Comparison of ENCODE assay signal across 8 mouse cellular contexts in genomic region chr11:93471573-93472179, GRCm38 (mm10).
DNase-seq lines count a peak whose midpoint lies in the region; ATAC-seq and TF ChIP-seq lines count a peak whose summit lies in the region.

No protein-coding gene starts in this region.

- intact Hi-C loops in left cerebral cortex, postnatal 10 days (cut with DNase I) = loop anchor here (2.0 to 10.0 kb wide), 2 partner anchors 327 to 343 kb away; no protein-coding TSS in a partner anchor

- H3K4me3 ChIP-seq in midbrain, embryonic 14.5 days (replicated peaks; ENCODE audit: low read depth, low read length) = no peak overlapping the region
- H3K4me3 ChIP-seq in stomach, postnatal 0 days (ENCODE audit: low read depth, low read length) = no peak overlapping the region

- no peaks in the 10 kb centered on the region for H3K27me3 ChIP-seq in midbrain, embryonic 14.5 days (ENCODE audit: control insufficient read depth, insufficient read depth, low read length)
- H3K27me3 ChIP-seq in stomach, postnatal 0 days (ENCODE audit: control insufficient read depth, insufficient read depth, low read length) = no peaks in the 10 kb centered on the region

- TF ChIP-seq CTCF in stomach, postnatal 0 days (IDR thresholded peaks at IDR 0.05; ENCODE audit: low read depth) = peak; percentile 88

- WGBS in midbrain, embryonic 14.5 days = 26% methylated on average over 10 of the region's 10 CpGs
- 42% methylated on average over 10 of the region's 10 CpGs for WGBS in stomach, postnatal 0 days

- TF ChIP-seq EP300 in stomach, postnatal 0 days (optimal IDR thresholded peaks at IDR 0.05) = no peak

- no peak for ATAC-seq in CD4-positive, CD25-positive, alpha-beta regulatory T cell, adult 4 months
- ATAC-seq in midbrain, embryonic 14.5 days (ENCODE audit: low FRiP score, low TSS enrichment) = peak; percentile 63
- ATAC-seq in stomach, postnatal 0 days (ENCODE audit: low FRiP score, low TSS enrichment) = no peak

- H3K36me3 ChIP-seq in midbrain, embryonic 14.5 days (ENCODE audit: control insufficient read depth, insufficient read depth, low read length) = no peaks in the 10 kb centered on the region
- H3K36me3 ChIP-seq in stomach, postnatal 0 days (ENCODE audit: control insufficient read depth, insufficient read depth, low read length) = no peaks in the 10 kb centered on the region

- H3K9me3 ChIP-seq in midbrain, embryonic 14.5 days (ENCODE audit: control insufficient read depth, low read length) = no peaks in the 10 kb centered on the region
- no peaks in the 10 kb centered on the region for H3K9me3 ChIP-seq in stomach, postnatal 0 days (ENCODE audit: control insufficient read depth, low read length)

- H3K4me1 ChIP-seq in midbrain, embryonic 14.5 days (ENCODE audit: control insufficient read depth, insufficient read depth, low read length) = peaks cover 2% of the 10 kb centered on the region; the same call in 1 of the 2 replicates
- no peaks in the 10 kb centered on the region for H3K4me1 ChIP-seq in stomach, postnatal 0 days (replicated peaks; ENCODE audit: control insufficient read depth, insufficient read depth)

- no peak overlapping the region for H3K9ac ChIP-seq in midbrain, embryonic 14.5 days (replicated peaks; ENCODE audit: low read length)
- H3K9ac ChIP-seq in stomach, postnatal 0 days (ENCODE audit: low read length) = no peak overlapping the region

- peak; percentile 16 for DNase-seq in CD4-positive, CD25-positive, alpha-beta regulatory T cell, adult 2 months (ENCODE audit: low read depth, low spot score)
- DNase-seq in cerebellum, postnatal 25 days = peak; percentile 98
- DNase-seq in frontal cortex, postnatal 36 days (ENCODE audit: low spot score in 2 of 2) = peak; percentile 81 to 90
- peak; percentile 23 for DNase-seq in induced T-regulatory cell, adult 2 months (ENCODE audit: low read depth)
- DNase-seq in left cerebral cortex, postnatal 10 days (ENCODE audit: extremely low spot score in 1 of 2, low spot score in 2 of 2) = peak; percentile 76 to 85
- DNase-seq in midbrain, embryonic 14.5 days = peak; percentile 90
- peak; percentile 44 for DNase-seq in stomach, postnatal 0 days (ENCODE audit: low spot score)

- H3K4me2 ChIP-seq in midbrain, embryonic 14.5 days (ENCODE audit: low read length) = no peak overlapping the region
- H3K4me2 ChIP-seq in stomach, postnatal 0 days (replicated peaks; ENCODE audit: low read depth) = no peak overlapping the region

- no peak overlapping the region for H3K27ac ChIP-seq in midbrain, embryonic 14.5 days (replicated peaks; ENCODE audit: low read depth, low read length)
- no peak overlapping the region for H3K27ac ChIP-seq in stomach, postnatal 0 days (replicated peaks)

Comparison
In these comparisons a context has a peak if more than half of its experiments do, and no peak if none do; other contexts are left out.
1. DNase-seq: peak in every context shown above with its lines; median percentile 98 in cerebellum, postnatal 25 days; 90 in midbrain, embryonic 14.5 days; 86 in frontal cortex, postnatal 36 days; 80 in left cerebral cortex, postnatal 10 days; 44 in stomach, postnatal 0 days; 23 in induced T-regulatory cell, adult 2 months; 16 in CD4-positive, CD25-positive, alpha-beta regulatory T cell, adult 2 months.